Mouse (Mus musculus) heart, embryonic 14.5 days (tissue): Measurements from ENCODE around the gene Cd40. TPM values are rescaled to one million over a fixed set of nuclear protein-coding genes. Genes with fewer than 3 reads are reported as not detected.

Experiments used
- ATAC-seq: fragments of 200-750 bp; cut with Nextera tagmentation; 2 replicates; pipeline ENCODE4 v1.8.0; 2017; ENCODE audit warnings: low read depth, moderate TSS enrichment; ENCODE audit not compliant: insufficient number of reproducible peaks, insufficient read depth, low FRiP score
- H3K27ac ChIP-seq, 2 experiments: fragments of 200-500 bp in 1 of 2; fragments of 300-500 bp in 1 of 2; sonication (generic) in 1 of 2; replicated peaks in 1 of 2; 2 replicates each; pipeline ENCODE4 v1.5.1; 2012 to 2014; ENCODE audit warnings: low read depth in 2 of 2, low read length in 2 of 2, control low read depth in 1 of 2, mild to moderate bottlenecking in 1 of 2, mixed read lengths in 1 of 2; ENCODE audit not compliant: control insufficient read depth in 1 of 2, insufficient read depth in 1 of 2
- H3K27me3 ChIP-seq: fragments of 300-500 bp; sonication (generic); 2 replicates; pipeline ENCODE4 v1.6.1; 2014; ENCODE audit warnings: mild to moderate bottlenecking, low read length, control low read depth; ENCODE audit not compliant: control insufficient read depth, insufficient read depth
- H3K36me3 ChIP-seq: fragments of 300-500 bp; sonication (generic); 2 replicates; pipeline ENCODE4 v1.6.1; 2014; ENCODE audit warnings: mild to moderate bottlenecking, control low read depth, low read length, mixed read lengths; ENCODE audit not compliant: control insufficient read depth, insufficient read depth
- H3K4me1 ChIP-seq, 2 experiments: fragments of 200-500 bp in 1 of 2; fragments of 300-500 bp in 1 of 2; sonication (generic) in 1 of 2; 2 replicates each; pipeline ENCODE4 v1.6.1; 2012 to 2014; ENCODE audit warnings: low read length in 2 of 2, control low read depth in 1 of 2, mixed read lengths in 1 of 2; ENCODE audit not compliant: control insufficient read depth in 2 of 2, insufficient read depth in 2 of 2
- H3K4me2 ChIP-seq: fragments of 300-500 bp; sonication (generic); 2 replicates; pipeline ENCODE4 v1.6.1; 2014; ENCODE audit warnings: mild to moderate bottlenecking, low read length
- H3K4me3 ChIP-seq, 2 experiments: fragments of 200-500 bp in 1 of 2; fragments of 300-500 bp in 1 of 2; sonication (generic) in 1 of 2; 2 replicates each; pipeline ENCODE4 v1.5.1; 2012 to 2014; ENCODE audit warnings: low read length in 2 of 2, mild to moderate bottlenecking in 2 of 2, control low read depth in 1 of 2, low read depth in 1 of 2, moderate library complexity in 1 of 2; ENCODE audit not compliant: control insufficient read depth in 1 of 2, insufficient read depth in 1 of 2
- H3K9ac ChIP-seq: fragments of 300-500 bp; sonication (generic); 2 replicates; pipeline ENCODE4 v1.6.1; 2014; ENCODE audit warnings: mild to moderate bottlenecking, low read length
- H3K9me3 ChIP-seq: fragments of 300-500 bp; sonication (generic); 2 replicates; pipeline ENCODE4 v1.6.1; 2016; ENCODE audit warnings: low read length, control low read depth; ENCODE audit not compliant: control insufficient read depth
- WGBS: fragments of 180-500 bp; shearing (Covaris S2); extraction: QIAGEN DNeasy Blood & Tissue Kit; methylation state at CpG from one replicate; pipeline ENCODE4 v1.1.7; 2014; 5-methylcytosine and 5-hydroxymethylcytosine counted together
- polyA plus RNA-seq: library from polyadenylated mRNA; unstranded; fragments of >200 nt; fragmentation: Nextera tagmentation; extraction: Ambion mirVana; gene quantifications from 2 replicates; pipeline ENCODE4 v1.2.1, GENCODE M21; 2014

Gene Cd40
- polyA plus RNA-seq, 1 experiment from 2014 or later: 5.8 TPM

GRCm38 (mm10) chr2:165074081-165074884 is 18.9 kb downstream of the Cd40 start:
- Histone ChIP-seq H3K36me3 (no peaks in the 10 kb centered on the region), H3K9ac (no peak overlapping the region), H3K4me1 (no peaks in the 10 kb centered on the region), H3K4me2 (no peak overlapping the region), H3K27ac (no peak overlapping the region), H3K27me3 (peaks cover 80% of the 10 kb centered on the region), H3K4me3 (no peak overlapping the region), H3K9me3 (no peaks in the 10 kb centered on the region)
- peak; percentile 48 for ATAC-seq
- 19% methylated on average over 11 of the region's 11 CpGs for WGBS

DNA sequence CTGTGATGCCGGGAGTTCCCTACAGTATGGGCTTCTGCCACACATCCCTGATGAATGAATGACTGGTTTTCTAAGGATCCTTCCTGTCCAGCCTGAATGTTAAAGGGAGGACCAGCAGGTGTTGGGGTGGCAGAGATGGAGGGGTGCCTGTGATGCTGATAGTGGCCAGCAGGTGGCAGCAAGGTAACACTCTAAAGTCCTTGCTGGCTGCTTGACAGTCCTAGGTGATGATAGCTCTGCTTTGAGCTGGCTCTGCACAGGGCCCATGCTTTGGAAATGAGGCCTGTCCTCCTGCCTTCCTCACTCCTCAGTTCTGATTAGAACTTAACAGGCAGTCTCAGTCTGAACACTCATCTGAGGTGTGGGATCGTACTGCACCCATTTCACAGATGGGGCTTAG is 19.5 kb downstream of the Cd40 start:
- Histone ChIP-seq H3K27ac (no peak overlapping the region), H3K4me2 (no peak overlapping the region), H3K36me3 (no peaks in the 10 kb centered on the region), H3K4me3 (no peak overlapping the region), H3K27me3 (peaks cover 87% of the 10 kb centered on the region), H3K4me1 (no peaks in the 10 kb centered on the region), H3K9ac (no peak overlapping the region), H3K9me3 (no peaks in the 10 kb centered on the region)
- WGBS: 28% methylated on average over 2 of the region's 2 CpGs
- no peak for ATAC-seq

DNA sequence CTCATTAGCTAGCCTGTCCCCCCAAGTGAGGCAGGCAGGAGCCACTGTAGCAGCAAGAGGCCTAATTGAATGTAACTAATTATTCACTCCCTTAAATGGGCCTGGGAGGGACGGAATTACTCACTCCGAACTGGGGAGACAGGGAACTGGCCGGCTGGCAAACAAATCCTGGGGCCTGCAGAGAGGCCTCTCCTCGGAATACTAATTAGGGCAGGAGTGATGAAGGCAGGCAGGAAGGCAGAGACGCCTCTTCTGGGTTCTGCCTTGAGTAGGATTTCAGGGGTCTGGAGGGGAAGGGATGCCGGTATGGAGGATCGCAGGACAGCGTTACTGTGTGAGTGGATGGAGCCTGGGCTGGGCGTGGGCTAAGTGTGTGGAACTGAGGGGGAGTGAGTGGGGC is 21.6 kb downstream of the Cd40 start:
- Histone ChIP-seq H3K36me3 (no peaks in the 10 kb centered on the region), H3K27ac (no peak overlapping the region), H3K9me3 (no peaks in the 10 kb centered on the region), H3K4me1 (no peaks in the 10 kb centered on the region), H3K27me3 (peaks cover 89% of the 10 kb centered on the region), H3K4me2 (no peak overlapping the region), H3K4me3 (no peak overlapping the region), H3K9ac (no peak overlapping the region)
- 9% methylated on average over 9 of the region's 9 CpGs for WGBS
- no peak for ATAC-seq

GRCm38 (mm10) chr2:165078045-165078444 is 22.6 kb downstream of the Cd40 start:
- peaks cover 82% of the 10 kb centered on the region for H3K27me3 ChIP-seq
- H3K9me3 ChIP-seq: no peaks in the 10 kb centered on the region
- H3K36me3 ChIP-seq: no peaks in the 10 kb centered on the region
- H3K4me3 ChIP-seq: no peak overlapping the region
- H3K27ac ChIP-seq: no peak overlapping the region
- H3K4me1 ChIP-seq: no peaks in the 10 kb centered on the region
- no peak for ATAC-seq
- no peak overlapping the region for H3K4me2 ChIP-seq
- WGBS: 57% methylated on average over 8 of the region's 8 CpGs
- no peak overlapping the region for H3K9ac ChIP-seq

DNA sequence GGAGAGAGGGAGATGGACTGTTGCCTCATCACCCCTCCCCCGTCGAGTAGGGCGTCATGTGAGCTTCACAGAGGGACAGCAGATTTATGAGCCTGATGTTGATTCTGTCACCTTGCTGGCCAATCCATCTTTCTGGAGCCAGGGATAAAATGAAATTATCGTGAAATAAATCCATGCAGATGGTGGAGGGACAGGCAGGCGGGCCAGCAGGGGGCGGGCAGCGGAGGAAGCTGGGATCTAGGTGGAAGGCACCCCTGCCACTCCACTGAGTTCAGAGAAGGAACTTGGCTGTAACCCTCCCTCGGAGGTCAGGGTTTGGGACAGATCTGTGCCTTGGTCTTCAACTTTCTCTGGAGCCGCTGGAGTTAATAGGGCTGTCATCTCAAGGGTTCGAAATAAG is 23.2 kb downstream of the Cd40 start:
- WGBS: 28% methylated on average over 10 of the region's 10 CpGs
- H3K36me3 ChIP-seq: no peaks in the 10 kb centered on the region
- ATAC-seq: no peak
- no peak overlapping the region for H3K4me3 ChIP-seq
- H3K27me3 ChIP-seq: peaks cover 77% of the 10 kb centered on the region
- no peak overlapping the region for H3K4me2 ChIP-seq
- no peak overlapping the region for H3K9ac ChIP-seq
- no peaks in the 10 kb centered on the region for H3K9me3 ChIP-seq
- H3K27ac ChIP-seq: no peak overlapping the region
- no peaks in the 10 kb centered on the region for H3K4me1 ChIP-seq

DNA sequence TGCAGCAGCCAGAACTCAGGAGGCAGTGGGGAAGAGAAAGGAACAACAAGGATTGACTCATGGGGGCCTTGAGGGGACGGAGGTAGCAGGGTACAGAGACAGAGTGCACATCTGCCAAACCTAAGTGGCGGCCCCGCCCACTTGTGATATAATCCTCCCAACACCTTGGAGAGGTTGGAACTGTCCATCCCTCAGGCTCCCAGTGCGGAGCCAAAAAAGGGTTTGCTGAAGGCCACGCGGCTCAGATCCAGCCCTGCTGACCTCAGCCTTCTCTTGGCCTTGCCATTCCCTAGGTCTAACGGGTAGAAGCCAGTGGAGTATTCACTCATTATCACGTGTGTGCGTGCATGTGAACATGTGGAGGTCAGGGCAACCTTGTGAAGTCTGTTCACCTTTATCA is 25.2 kb downstream of the Cd40 start:
- H3K9ac ChIP-seq: no peak overlapping the region
- no peak overlapping the region for H3K4me2 ChIP-seq
- WGBS: 11% methylated on average over 9 of the region's 9 CpGs
- H3K4me1 ChIP-seq: no peaks in the 10 kb centered on the region
- no peak for ATAC-seq
- peaks cover 62% of the 10 kb centered on the region for H3K27me3 ChIP-seq
- H3K36me3 ChIP-seq: no peaks in the 10 kb centered on the region
- no peak overlapping the region for H3K4me3 ChIP-seq
- H3K9me3 ChIP-seq: no peaks in the 10 kb centered on the region
- H3K27ac ChIP-seq: no peak overlapping the region

- H3K9ac ChIP-seq: no peak overlapping the region
- peaks cover 56% of the 10 kb centered on the region for H3K27me3 ChIP-seq
- no peak overlapping the region for H3K27ac ChIP-seq
- WGBS: 13% methylated on average over 7 of the region's 7 CpGs
- no peak for ATAC-seq
- no peaks in the 10 kb centered on the region for H3K4me1 ChIP-seq
- H3K36me3 ChIP-seq: no peaks in the 10 kb centered on the region
- no peaks in the 10 kb centered on the region for H3K9me3 ChIP-seq
- no peak overlapping the region for H3K4me2 ChIP-seq
- no peak overlapping the region for H3K4me3 ChIP-seq
Observed at GRCm38 (mm10) chr2:165081257-165081656, 25.8 kb downstream of the Cd40 start.

GRCm38 (mm10) chr2:165086634-165087033 is 31.2 kb downstream of the Cd40 start:
- Histone ChIP-seq H3K4me1 (no peaks in the 10 kb centered on the region), H3K4me2 (no peak overlapping the region), H3K4me3 (no peak overlapping the region), H3K9ac (no peak overlapping the region), H3K36me3 (no peaks in the 10 kb centered on the region), H3K27me3 (peaks cover 15% of the 10 kb centered on the region), H3K9me3 (no peaks in the 10 kb centered on the region), H3K27ac (no peak overlapping the region)
- no peak for ATAC-seq
- 80% methylated on average over 4 of the region's 4 CpGs for WGBS
